Mouse (Mus musculus): ENCODE measurements around the gene Ugt1a10.
"Not testable (repeated sequence)": the region's sequence is repeated elsewhere in the genome, so short reads cannot be mapped to it uniquely, and the experiment has no call there.

- not testable (repeated sequence) for TF ChIP-seq CTCF (IDR thresholded peaks at IDR 0.05; ENCODE audit: control insufficient read depth, insufficient read depth, low read length); POLR2A (IDR thresholded peaks at IDR 0.05; ENCODE audit: borderline replicate concordance, control insufficient read depth, low read depth, low read length)
These were observed 11.4 kb downstream of the Ugt1a10 start for GRCm38 (mm10) chr1:88066472-88067102.

All from bone marrow, adult 2 months (tissue).